Mouse (Mus musculus): ENCODE results near the gene Fam8a1. TPM values are rescaled to one million over a fixed set of nuclear protein-coding genes. Genes with fewer than 3 reads are reported as not detected.

Gene Fam8a1
- polyA plus RNA-seq, 1 experiment from 2014 or later, result 22.7 TPM

DNA sequence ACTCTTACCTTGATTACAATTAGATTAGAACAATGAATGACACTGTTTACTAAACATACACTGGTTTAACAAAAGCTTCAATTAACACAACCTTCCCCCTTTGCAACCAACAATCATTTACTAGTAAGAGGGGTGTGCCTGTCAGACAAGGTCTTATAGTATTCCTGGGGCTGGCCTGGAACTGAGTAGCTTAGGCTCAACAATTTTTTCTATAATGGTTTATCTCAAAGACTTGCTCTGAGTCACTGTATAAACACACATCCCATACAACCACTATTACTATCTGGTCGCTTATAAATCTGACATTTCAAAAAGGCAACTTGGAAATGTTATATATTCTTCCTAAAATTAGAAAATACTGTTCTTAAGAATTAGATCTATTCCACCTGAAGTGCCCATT, 14.0 kb downstream of the Fam8a1 start:
- H3K9me3 ChIP-seq, result no peaks in the 10 kb centered on the region
- H3K27ac ChIP-seq, result no peak overlapping the region
- 100% methylated on average over 1 of the region's 1 CpGs for WGBS
- no peak overlapping the region for H3K9ac ChIP-seq (replicated peaks)
- H3K36me3 ChIP-seq, result peaks cover 53% of the 10 kb centered on the region
- no peaks in the 10 kb centered on the region for H3K4me1 ChIP-seq (replicated peaks)
- ATAC-seq, result no peak
- no peaks in the 10 kb centered on the region for H3K27me3 ChIP-seq
- no peak overlapping the region for H3K4me3 ChIP-seq (replicated peaks)
- no peak overlapping the region for H3K4me2 ChIP-seq (replicated peaks)

DNA sequence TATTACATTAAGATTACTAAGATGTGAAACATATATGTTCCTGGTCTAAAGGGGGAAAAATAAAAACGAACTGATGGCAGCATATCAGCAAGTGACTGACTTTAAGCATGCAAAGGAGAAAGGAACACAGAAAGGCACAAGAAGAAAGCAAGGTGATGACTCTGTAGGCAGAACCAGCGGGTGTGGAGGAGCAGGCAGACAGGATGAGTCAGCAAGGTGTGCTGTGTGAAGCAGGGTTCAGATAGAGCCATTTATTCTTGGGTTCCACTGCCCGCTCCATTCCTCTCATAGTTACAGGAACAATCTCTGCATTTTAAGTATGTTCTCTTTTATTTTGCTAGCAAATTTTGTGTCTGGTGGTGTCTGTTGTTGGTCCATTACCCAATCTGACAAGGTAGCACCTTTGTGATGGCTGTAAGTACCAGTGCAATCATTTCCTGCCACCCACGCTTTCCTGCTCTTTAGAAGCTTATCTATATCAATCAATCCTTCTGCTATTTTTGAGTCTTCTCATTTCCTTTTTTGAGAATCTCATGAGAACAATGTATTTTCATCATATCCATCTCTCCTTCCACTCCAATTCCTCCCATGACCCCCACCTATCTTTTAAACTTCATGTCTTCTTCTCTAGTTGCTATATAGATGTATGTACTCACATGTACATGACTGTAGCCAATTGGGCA, 21.4 kb downstream of the Fam8a1 start:
- 91% methylated on average over 4 of the region's 4 CpGs for WGBS
- Histone ChIP-seq H3K9me3 (no peaks in the 10 kb centered on the region), H3K27ac (no peak overlapping the region), H3K4me2 (replicated peaks) (no peak overlapping the region), H3K4me1 (replicated peaks) (peaks cover 8% of the 10 kb centered on the region), H3K36me3 (peaks cover 40% of the 10 kb centered on the region), H3K27me3 (no peaks in the 10 kb centered on the region), H3K4me3 (replicated peaks) (no peak overlapping the region), H3K9ac (replicated peaks) (no peak overlapping the region)
- no peak for ATAC-seq

DNA sequence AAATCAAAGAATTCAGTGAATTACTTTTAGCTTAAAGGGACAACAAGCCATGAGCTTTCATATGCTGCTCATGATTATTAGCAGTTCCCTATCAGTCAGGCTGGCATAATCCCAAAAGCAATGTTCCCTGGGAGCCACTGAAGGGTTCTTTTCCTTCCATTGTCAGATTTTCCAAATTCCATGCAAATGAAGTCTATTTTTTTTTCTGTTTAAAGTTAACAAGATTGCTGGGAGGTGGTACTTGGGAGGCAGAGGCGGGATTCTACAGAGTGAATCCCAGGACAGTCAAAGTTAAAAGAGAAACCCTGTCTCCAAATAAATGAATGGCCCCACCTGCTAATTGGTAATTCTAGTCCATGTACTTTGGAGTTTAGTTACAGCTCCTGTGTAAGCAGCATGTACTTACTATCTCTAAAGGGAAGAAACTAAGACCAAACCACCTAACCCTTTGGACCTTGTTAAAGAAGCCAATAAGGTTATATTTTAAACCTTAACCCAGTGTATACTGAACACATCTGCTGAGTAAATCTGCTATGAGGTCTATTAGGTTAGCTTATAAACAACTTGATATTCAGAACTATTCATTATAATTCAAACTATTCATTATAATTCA, 26.1 kb downstream of the Fam8a1 start:
- no peak overlapping the region for H3K9ac ChIP-seq (replicated peaks)
- ATAC-seq, result no peak
- H3K4me1 ChIP-seq (replicated peaks), result peaks cover 8% of the 10 kb centered on the region
- no peak overlapping the region for H3K4me2 ChIP-seq (replicated peaks)
- H3K4me3 ChIP-seq (replicated peaks), result no peak overlapping the region
- H3K9me3 ChIP-seq, result no peaks in the 10 kb centered on the region
- H3K27ac ChIP-seq, result no peak overlapping the region
- no peaks in the 10 kb centered on the region for H3K27me3 ChIP-seq
- H3K36me3 ChIP-seq, result peaks cover 24% of the 10 kb centered on the region
- 60% methylated on average over 1 of the region's 1 CpGs for WGBS

DNA sequence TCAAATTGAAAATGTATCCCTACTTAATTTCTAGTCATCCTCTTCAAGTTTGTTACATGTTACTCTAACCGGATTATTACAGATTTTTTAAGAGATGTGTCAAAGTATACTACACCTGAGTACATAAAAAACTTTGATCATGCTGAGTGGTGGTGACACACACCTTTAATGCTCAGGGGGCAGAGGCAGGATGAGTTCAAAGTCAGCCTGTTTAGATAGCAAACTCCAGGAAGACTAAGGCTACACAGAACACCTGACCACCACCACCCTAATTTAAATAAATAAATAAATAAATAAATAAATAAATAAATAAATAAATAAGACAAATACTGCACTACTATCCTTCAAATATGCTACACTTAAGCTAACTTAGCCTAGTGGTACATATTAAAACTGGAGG, 26.6 kb downstream of the Fam8a1 start:
- no peak overlapping the region for H3K4me2 ChIP-seq (replicated peaks)
- no peaks in the 10 kb centered on the region for H3K27me3 ChIP-seq
- no peak for ATAC-seq
- WGBS, result 92% methylated on average over 1 of the region's 1 CpGs
- no peak overlapping the region for H3K4me3 ChIP-seq (replicated peaks)
- peaks cover 8% of the 10 kb centered on the region for H3K4me1 ChIP-seq (replicated peaks)
- no peak overlapping the region for H3K9ac ChIP-seq (replicated peaks)
- peaks cover 20% of the 10 kb centered on the region for H3K36me3 ChIP-seq
- no peak overlapping the region for H3K27ac ChIP-seq
- no peaks in the 10 kb centered on the region for H3K9me3 ChIP-seq

DNA sequence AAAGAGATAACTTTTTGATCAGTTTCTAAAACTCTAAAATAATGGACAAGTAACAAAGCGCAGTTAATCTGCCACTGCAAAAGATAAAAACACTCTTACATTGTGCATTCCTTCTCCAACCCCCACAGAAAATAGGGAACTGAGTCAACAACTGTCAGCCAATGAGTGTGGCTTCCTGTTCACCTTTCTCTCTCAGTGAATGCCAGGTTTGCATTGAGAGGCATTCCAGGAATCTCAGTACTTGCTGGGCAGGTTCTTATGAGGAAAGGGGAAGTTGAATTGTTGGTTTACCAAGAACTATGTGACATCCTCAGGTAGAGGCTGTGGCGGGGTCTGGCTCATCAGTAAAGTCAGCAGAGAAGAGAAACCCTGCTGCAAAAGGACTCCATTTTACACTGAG, 27.5 kb downstream of the Fam8a1 start:
- ATAC-seq, result no peak
- Histone ChIP-seq H3K36me3 (peaks cover 20% of the 10 kb centered on the region), H3K4me1 (replicated peaks) (peaks cover 8% of the 10 kb centered on the region), H3K9me3 (no peaks in the 10 kb centered on the region), H3K9ac (replicated peaks) (no peak overlapping the region), H3K4me3 (replicated peaks) (no peak overlapping the region), H3K27ac (no peak overlapping the region), H3K27me3 (no peaks in the 10 kb centered on the region), H3K4me2 (replicated peaks) (no peak overlapping the region)
- 98% methylated on average over 2 of the region's 2 CpGs for WGBS

DNA sequence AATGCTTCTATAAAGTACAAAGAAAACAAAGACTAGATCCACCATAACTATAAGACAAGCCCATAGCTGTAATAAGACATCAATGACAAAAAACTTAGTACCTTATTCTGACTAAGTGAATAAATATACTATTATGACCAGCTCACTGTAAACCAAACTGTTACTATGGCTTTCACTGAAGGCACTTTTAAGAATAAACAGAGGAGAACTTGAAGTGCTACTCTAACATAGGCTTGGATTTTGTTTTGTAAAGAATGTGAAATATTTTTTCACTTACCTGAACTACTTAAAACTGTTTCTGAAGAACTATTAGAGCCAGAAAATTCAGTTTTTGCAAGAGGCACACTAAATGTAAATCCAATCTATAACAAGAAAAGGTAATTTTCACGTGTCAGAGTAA, 30.1 kb downstream of the Fam8a1 start:
- peaks cover 17% of the 10 kb centered on the region for H3K36me3 ChIP-seq
- H3K27me3 ChIP-seq, result no peaks in the 10 kb centered on the region
- no peak overlapping the region for H3K27ac ChIP-seq
- H3K9ac ChIP-seq (replicated peaks), result no peak overlapping the region
- no peak overlapping the region for H3K4me2 ChIP-seq (replicated peaks)
- WGBS, result 97% methylated on average over 1 of the region's 1 CpGs
- H3K9me3 ChIP-seq, result no peaks in the 10 kb centered on the region
- no peak for ATAC-seq
- no peak overlapping the region for H3K4me3 ChIP-seq (replicated peaks)
- H3K4me1 ChIP-seq (replicated peaks), result peaks cover 8% of the 10 kb centered on the region

DNA sequence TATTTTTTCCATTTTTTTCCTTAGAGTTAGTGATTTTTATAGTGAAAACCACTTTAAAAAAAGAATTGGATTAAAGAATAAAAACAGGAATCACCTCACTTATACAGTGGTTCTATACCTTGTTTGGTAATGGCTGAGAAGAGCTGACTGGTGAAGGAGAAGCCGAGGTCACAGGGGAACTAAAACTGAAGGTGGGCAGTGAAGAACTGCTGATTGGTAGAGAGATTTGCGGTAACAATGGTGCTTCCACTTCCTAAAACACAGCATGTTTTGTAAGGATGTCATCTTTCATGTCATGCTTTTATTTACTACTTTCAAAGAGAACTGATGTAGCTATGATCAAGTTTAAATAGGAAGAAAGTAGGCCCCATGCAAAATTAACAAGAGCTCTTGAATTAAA, 32.2 kb downstream of the Fam8a1 start:
- Histone ChIP-seq H3K27me3 (no peaks in the 10 kb centered on the region), H3K36me3 (peaks cover 14% of the 10 kb centered on the region), H3K4me3 (replicated peaks) (no peak overlapping the region), H3K9me3 (no peaks in the 10 kb centered on the region), H3K27ac (no peak overlapping the region), H3K4me2 (replicated peaks) (no peak overlapping the region), H3K9ac (replicated peaks) (no peak overlapping the region), H3K4me1 (replicated peaks) (no peaks in the 10 kb centered on the region)
- ATAC-seq, result no peak
- WGBS, result 84% methylated on average over 2 of the region's 2 CpGs

DNA sequence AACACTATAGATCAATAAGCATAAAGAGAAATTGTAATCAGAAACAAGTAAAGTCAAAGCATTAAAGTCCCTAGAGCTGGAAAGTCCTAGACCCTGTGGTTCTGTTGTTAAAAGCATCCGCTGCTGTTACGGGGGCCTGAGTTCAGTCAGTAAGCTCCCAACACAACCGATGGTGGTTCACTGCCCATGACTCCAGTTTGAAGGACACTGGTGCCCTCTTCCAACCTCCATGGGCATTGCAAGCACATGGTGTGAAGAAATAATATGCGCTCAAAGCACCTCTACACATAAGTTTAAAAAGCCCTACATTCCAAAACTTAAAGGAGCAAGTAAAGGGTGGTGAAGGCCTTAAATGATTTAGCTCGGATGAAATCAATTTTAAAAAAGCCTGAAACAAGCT, 33.8 kb downstream of the Fam8a1 start:
- Histone ChIP-seq H3K4me1 (replicated peaks) (no peaks in the 10 kb centered on the region), H3K9ac (replicated peaks) (no peak overlapping the region), H3K27ac (no peak overlapping the region), H3K36me3 (peaks cover 15% of the 10 kb centered on the region), H3K27me3 (no peaks in the 10 kb centered on the region), H3K4me2 (replicated peaks) (no peak overlapping the region), H3K9me3 (no peaks in the 10 kb centered on the region), H3K4me3 (replicated peaks) (no peak overlapping the region)
- no peak for ATAC-seq
- 83% methylated on average over 5 of the region's 5 CpGs for WGBS

DNA sequence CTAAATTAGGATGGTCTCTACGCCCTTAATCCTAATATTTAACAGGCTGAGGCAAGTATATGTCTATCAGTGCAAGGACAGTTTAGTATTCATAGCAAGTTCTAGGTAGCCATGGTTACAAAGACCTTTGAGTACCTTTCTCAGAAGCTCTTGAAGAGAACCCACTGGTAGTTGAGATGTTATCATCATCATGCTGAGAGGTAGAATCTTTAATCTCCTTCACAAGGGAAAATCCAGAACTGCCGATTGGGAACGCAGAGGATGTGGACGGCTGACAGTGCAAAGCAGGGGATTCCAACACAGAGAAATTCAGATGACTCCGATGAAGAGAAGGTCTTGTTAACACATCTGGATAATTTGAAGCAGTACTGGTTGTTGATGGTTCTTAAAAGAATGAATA, 44.2 kb downstream of the Fam8a1 start:
- H3K9ac ChIP-seq (replicated peaks), result no peak overlapping the region
- ATAC-seq, result no peak
- H3K9me3 ChIP-seq, result no peaks in the 10 kb centered on the region
- no peak overlapping the region for H3K4me3 ChIP-seq (replicated peaks)
- no peak overlapping the region for H3K27ac ChIP-seq
- no peak overlapping the region for H3K4me2 ChIP-seq (replicated peaks)
- 0 out of 2 replicates have a peak, but pooled peaks cover 2% of the 10 kb centered on the region for H3K4me1 ChIP-seq (replicated peaks)
- 82% methylated on average over 5 of the region's 5 CpGs for WGBS
- no peaks in the 10 kb centered on the region for H3K27me3 ChIP-seq
- peaks cover 45% of the 10 kb centered on the region for H3K36me3 ChIP-seq

DNA sequence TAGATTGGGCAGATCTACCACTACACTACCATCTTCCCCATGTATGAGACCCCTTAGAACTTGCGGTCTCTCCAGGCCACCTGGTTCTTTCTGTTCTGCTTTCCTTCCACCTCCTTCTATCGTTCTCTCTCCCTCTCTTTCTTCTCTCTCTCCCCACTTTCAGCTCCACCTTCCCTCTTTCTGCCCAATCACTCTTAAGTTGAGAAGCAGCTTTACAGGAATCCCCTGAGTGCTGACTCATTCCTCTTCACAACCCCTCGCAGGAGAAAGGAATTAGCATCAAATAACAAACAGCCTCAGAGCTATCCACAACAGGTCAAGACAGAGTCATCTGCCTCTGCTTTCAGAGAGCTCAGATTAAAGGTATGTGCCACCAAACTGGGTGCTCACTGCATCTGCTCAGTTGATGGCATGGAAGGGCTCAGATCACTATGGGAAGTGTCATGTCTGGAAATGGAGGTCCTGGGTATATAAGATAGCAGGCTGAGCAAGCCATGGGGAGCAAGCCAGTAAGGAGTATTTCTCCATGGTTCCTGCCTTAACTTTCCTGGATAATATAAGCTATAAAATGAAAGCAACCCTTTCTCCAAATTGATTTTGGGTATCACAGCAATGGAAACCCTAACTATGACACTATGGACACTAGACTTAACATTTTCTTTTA, 46.8 kb downstream of the Fam8a1 start:
- Histone ChIP-seq H3K4me2 (replicated peaks) (no peak overlapping the region), H3K4me3 (replicated peaks) (no peak overlapping the region), H3K27me3 (no peaks in the 10 kb centered on the region), H3K36me3 (peaks cover 33% of the 10 kb centered on the region), H3K27ac (no peak overlapping the region), H3K9me3 (no peaks in the 10 kb centered on the region), H3K9ac (replicated peaks) (no peak overlapping the region), H3K4me1 (replicated peaks) (peaks cover 5% of the 10 kb centered on the region)
- no peak for ATAC-seq
- 72% methylated on average over 3 of the region's 3 CpGs for whole genome bisulfite sequencing

DNA sequence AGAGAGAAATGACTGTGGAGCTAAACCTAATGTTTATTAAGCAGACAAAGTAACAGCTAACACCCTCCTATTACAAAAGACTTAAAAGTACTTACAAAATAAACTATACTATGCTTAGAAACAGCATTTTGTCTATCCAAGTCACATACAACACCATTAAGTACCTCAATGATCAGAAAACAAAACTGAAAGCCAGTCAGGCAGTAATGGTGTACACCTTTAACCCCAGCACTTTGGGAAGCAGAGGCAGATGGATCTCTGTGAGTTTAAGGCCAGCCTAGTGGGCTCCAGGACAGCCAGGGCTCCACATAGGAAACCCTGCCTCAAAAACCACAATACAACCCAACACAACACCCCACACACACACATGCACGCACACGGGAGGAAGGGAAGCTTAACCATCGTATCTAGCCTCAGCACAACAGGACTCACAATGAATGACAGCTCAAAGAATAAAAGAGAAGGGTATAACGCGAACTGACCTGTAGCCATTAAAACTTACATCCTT, 49.6 kb downstream of the Fam8a1 start:
- no peak overlapping the region for H3K4me2 ChIP-seq (replicated peaks)
- ATAC-seq, result no peak
- peaks cover 3% of the 10 kb centered on the region for H3K4me1 ChIP-seq (replicated peaks)
- H3K36me3 ChIP-seq, result peaks cover 14% of the 10 kb centered on the region
- H3K27me3 ChIP-seq, result no peaks in the 10 kb centered on the region
- no peak overlapping the region for H3K4me3 ChIP-seq (replicated peaks)
- 69% methylated on average over 5 of the region's 5 CpGs for WGBS
- H3K9ac ChIP-seq (replicated peaks), result no peak overlapping the region
- no peak overlapping the region for H3K27ac ChIP-seq
- H3K9me3 ChIP-seq, result no peaks in the 10 kb centered on the region

DNA sequence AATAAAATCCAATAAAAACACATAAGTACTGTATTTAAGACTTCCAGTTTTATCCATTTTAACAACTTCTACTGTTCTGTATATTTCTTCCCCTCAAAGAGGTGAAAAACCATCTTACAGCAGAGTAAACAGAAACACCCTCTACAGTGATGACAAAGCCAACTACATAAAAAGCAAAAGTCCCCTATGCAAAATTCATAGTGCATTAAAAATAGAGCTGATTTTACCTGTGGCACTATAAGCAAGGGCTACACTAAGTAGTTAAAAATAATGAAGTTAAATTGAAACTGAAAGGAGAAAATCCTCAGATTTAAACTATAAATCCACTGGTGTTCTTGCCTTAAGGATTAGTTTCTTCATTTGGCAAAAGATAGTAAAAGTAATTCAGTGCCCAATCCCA, 51.7 kb downstream of the Fam8a1 start:
- Histone ChIP-seq H3K27me3 (no peaks in the 10 kb centered on the region), H3K27ac (no peak overlapping the region), H3K4me1 (replicated peaks) (peaks cover 21% of the 10 kb centered on the region), H3K9ac (replicated peaks) (no peak overlapping the region), H3K36me3 (peaks cover 5% of the 10 kb centered on the region), H3K4me2 (replicated peaks) (no peak overlapping the region), H3K4me3 (replicated peaks) (no peak overlapping the region), H3K9me3 (no peaks in the 10 kb centered on the region)
- no peak for ATAC-seq

Data from midbrain, embryonic 13.5 days (tissue).